Mouse (Mus musculus): ENCODE measurements around the gene Skint3. TPM values are rescaled to one million over a fixed set of nuclear protein-coding genes. Genes with fewer than 3 reads are reported as not detected.

The Skint3 gene
- polyA plus RNA-seq (2017; shearing (Covaris generic)): 0.27 TPM

DNA sequence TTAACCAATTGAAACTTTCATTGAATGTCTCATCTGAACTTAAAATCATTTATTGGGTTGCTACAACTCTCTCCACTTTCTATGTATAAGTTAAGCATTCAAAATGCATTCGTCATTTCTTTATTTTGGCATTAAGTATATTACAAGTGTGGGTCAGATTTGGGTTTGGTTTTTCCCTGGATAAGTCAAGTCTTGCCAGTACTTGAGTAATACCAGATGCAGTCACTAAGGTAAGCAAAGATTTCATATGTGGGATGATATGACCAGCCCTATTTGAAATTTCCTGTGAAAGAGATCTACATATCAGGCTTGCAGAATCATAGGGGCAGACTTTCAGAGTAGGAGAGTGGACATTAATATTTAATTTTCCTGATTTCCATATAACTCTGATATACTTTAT lies at the start of gene Skint3:
Gene Skint3 (plus strand): TSS at position 301 of the 400 bp plus-strand sequence.

Other genes starting within 250 kb of the Skint3 start
- not detected for gene Skint1, start 226.0 kb upstream of the Skint3 start, polyA plus RNA-seq (2017; shearing (Covaris generic))
- gene Skint4, start 160.2 kb upstream of the Skint3 start, polyA plus RNA-seq (2017; shearing (Covaris generic)): 0.11 TPM
- not detected for gene Skint9, start 201.7 kb downstream of the Skint3 start, polyA plus RNA-seq (2017; shearing (Covaris generic))